Mouse (Mus musculus) hindbrain, embryonic 16.5 days (tissue): ENCODE measurements around the gene Nucks1. TPM values are rescaled to one million over a fixed set of nuclear protein-coding genes. Genes with fewer than 3 reads are reported as not detected.

Source experiments
- ATAC-seq: fragments of 200-750 bp; cut with Nextera tagmentation; 2 replicates; pipeline ENCODE4 v1.8.0; 2017; ENCODE audit warnings: moderate TSS enrichment, moderate library complexity
- H3K27ac ChIP-seq: fragments of 300-500 bp; sonication (generic); 2 replicates; pipeline ENCODE4 v1.5.1; 2014; ENCODE audit warnings: low read depth, mild to moderate bottlenecking, control low read depth, low read length, moderate library complexity
- H3K27me3 ChIP-seq: fragments of 300-500 bp; sonication (generic); replicated peaks from 2 replicates; pipeline ENCODE4 v1.6.1; 2014; ENCODE audit warnings: low read length; ENCODE audit not compliant: control insufficient read depth, insufficient read depth
- H3K36me3 ChIP-seq: fragments of 300-500 bp; sonication (generic); 2 replicates; pipeline ENCODE4 v1.6.1; 2014; ENCODE audit warnings: mild to moderate bottlenecking, low read length, moderate library complexity, mixed read lengths; ENCODE audit not compliant: control insufficient read depth, insufficient read depth
- H3K4me1 ChIP-seq: fragments of 300-500 bp; sonication (generic); 2 replicates; pipeline ENCODE4 v1.6.1; 2014; ENCODE audit warnings: low read depth, low read length; ENCODE audit not compliant: control insufficient read depth, insufficient read depth
- H3K4me2 ChIP-seq: fragments of 300-500 bp; sonication (generic); 2 replicates; pipeline ENCODE4 v1.6.1; 2014; ENCODE audit warnings: mild to moderate bottlenecking, low read length, control low read depth, moderate library complexity
- H3K4me3 ChIP-seq: fragments of 300-500 bp; sonication (generic); 2 replicates; pipeline ENCODE4 v1.5.1; 2014; ENCODE audit warnings: mild to moderate bottlenecking, low read length, control low read depth, moderate library complexity
- H3K9ac ChIP-seq: fragments of 300-500 bp; sonication (generic); 2 replicates; pipeline ENCODE4 v1.6.1; 2014; ENCODE audit warnings: low read depth, mild to moderate bottlenecking, control low read depth, low read length, moderate library complexity
- H3K9me3 ChIP-seq: fragments of 300-500 bp; sonication (generic); 2 replicates; pipeline ENCODE4 v1.6.1; 2014; ENCODE audit warnings: mild to moderate bottlenecking, low read length, moderate library complexity; ENCODE audit not compliant: control insufficient read depth
- WGBS: fragments of 180-500 bp; shearing (Covaris S2); extraction: QIAGEN DNeasy Blood & Tissue Kit; methylation state at CpG from one replicate; pipeline ENCODE4 v1.1.7; 2014; 5-methylcytosine and 5-hydroxymethylcytosine counted together
- polyA plus RNA-seq: library from polyadenylated mRNA; unstranded; fragments of >200 nt; fragmentation: Nextera tagmentation; extraction: Ambion mirVana; gene quantifications from 2 replicates; pipeline ENCODE4 v1.2.1, GENCODE M21; 2015

Gene Nucks1
- polyA plus RNA-seq, 1 experiment from 2014 or later: 45.0 TPM

- 96% methylated on average over 1 of the region's 1 CpGs for WGBS
- no peaks in the 10 kb centered on the region for H3K36me3 ChIP-seq
- no peak overlapping the region for H3K4me2 ChIP-seq
- ATAC-seq: no peak
- H3K9ac ChIP-seq: no peak overlapping the region
- no peaks in the 10 kb centered on the region for H3K27me3 ChIP-seq
- no peak overlapping the region for H3K27ac ChIP-seq
- no peaks in the 10 kb centered on the region for H3K9me3 ChIP-seq
- H3K4me1 ChIP-seq: no peaks in the 10 kb centered on the region
- H3K4me3 ChIP-seq: no peak overlapping the region
Observed at GRCm38 (mm10) chr1:131941501-131941900, 31.2 kb downstream of the Nucks1 start.

- Histone ChIP-seq H3K27me3 (no peaks in the 10 kb centered on the region), H3K9me3 (no peaks in the 10 kb centered on the region), H3K27ac (no peak overlapping the region), H3K4me2 (no peak overlapping the region), H3K36me3 (no peaks in the 10 kb centered on the region), H3K4me1 (no peaks in the 10 kb centered on the region), H3K4me3 (no peak overlapping the region), H3K9ac (no peak overlapping the region)
- WGBS: 61% methylated on average over 16 of the region's 16 CpGs
- no peak for ATAC-seq
Observed at GRCm38 (mm10) chr1:131942621-131943590, 32.6 kb downstream of the Nucks1 start.

GRCm38 (mm10) chr1:131945674-131946440 is 35.5 kb downstream of the Nucks1 start:
- ATAC-seq: no peak
- Histone ChIP-seq H3K9ac (no peak overlapping the region), H3K27me3 (no peaks in the 10 kb centered on the region), H3K36me3 (no peaks in the 10 kb centered on the region), H3K4me3 (no peak overlapping the region), H3K27ac (no peak overlapping the region), H3K4me1 (no peaks in the 10 kb centered on the region), H3K4me2 (no peak overlapping the region), H3K9me3 (no peaks in the 10 kb centered on the region)
- 72% methylated on average over 10 of the region's 10 CpGs for WGBS

GRCm38 (mm10) chr1:131946462-131947215 is 36.3 kb downstream of the Nucks1 start:
- H3K27me3 ChIP-seq: no peaks in the 10 kb centered on the region
- no peaks in the 10 kb centered on the region for H3K9me3 ChIP-seq
- H3K9ac ChIP-seq: no peak overlapping the region
- no peak overlapping the region for H3K4me3 ChIP-seq
- H3K27ac ChIP-seq: no peak overlapping the region
- no peak for ATAC-seq
- no peaks in the 10 kb centered on the region for H3K36me3 ChIP-seq
- no peaks in the 10 kb centered on the region for H3K4me1 ChIP-seq
- 88% methylated on average over 11 of the region's 11 CpGs for WGBS
- no peak overlapping the region for H3K4me2 ChIP-seq

- Histone ChIP-seq H3K9ac (no peak overlapping the region), H3K4me2 (no peak overlapping the region), H3K4me3 (no peak overlapping the region), H3K27ac (no peak overlapping the region), H3K27me3 (no peaks in the 10 kb centered on the region), H3K9me3 (no peaks in the 10 kb centered on the region), H3K36me3 (no peaks in the 10 kb centered on the region), H3K4me1 (no peaks in the 10 kb centered on the region)
- 53% methylated on average over 1 of the region's 1 CpGs for WGBS
- no peak for ATAC-seq
Observed at GRCm38 (mm10) chr1:131947997-131948525, 37.7 kb downstream of the Nucks1 start.

GRCm38 (mm10) chr1:131954242-131954865 is 44.0 kb downstream of the Nucks1 start:
- Histone ChIP-seq H3K4me3 (no peak overlapping the region), H3K27me3 (peaks cover 3% of the 10 kb centered on the region; the same call in 1 of the 2 replicates), H3K4me1 (no peaks in the 10 kb centered on the region), H3K4me2 (no peak overlapping the region), H3K36me3 (no peaks in the 10 kb centered on the region), H3K9ac (no peak overlapping the region), H3K9me3 (no peaks in the 10 kb centered on the region), H3K27ac (no peak overlapping the region)
- 92% methylated on average over 12 of the region's 12 CpGs for WGBS
- ATAC-seq: no peak

GRCm38 (mm10) chr1:131955131-131955757 is 44.9 kb downstream of the Nucks1 start:
- no peak overlapping the region for H3K4me2 ChIP-seq

GRCm38 (mm10) chr1:131957416-131957815 is 47.1 kb downstream of the Nucks1 start:
- ATAC-seq: no peak
- no peak overlapping the region for H3K4me2 ChIP-seq
- 80% methylated on average over 5 of the region's 5 CpGs for WGBS
- H3K36me3 ChIP-seq: no peaks in the 10 kb centered on the region
- no peaks in the 10 kb centered on the region for H3K9me3 ChIP-seq
- H3K4me3 ChIP-seq: no peak overlapping the region
- H3K9ac ChIP-seq: no peak overlapping the region
- H3K27ac ChIP-seq: no peak overlapping the region
- peaks cover 3% of the 10 kb centered on the region; the same call in 1 of the 2 replicates for H3K27me3 ChIP-seq
- H3K4me1 ChIP-seq: peaks cover 3% of the 10 kb centered on the region

More at GRCm38 (mm10) chr1:131955131-131955757, 44.9 kb downstream of the Nucks1 start:
- H3K4me1 ChIP-seq: no peaks in the 10 kb centered on the region
- no peak overlapping the region for H3K9ac ChIP-seq
- no peak overlapping the region for H3K4me3 ChIP-seq
- no peaks in the 10 kb centered on the region for H3K36me3 ChIP-seq
- no peak overlapping the region for H3K27ac ChIP-seq
- no peak for ATAC-seq
- 61% methylated on average over 3 of the region's 3 CpGs for WGBS
- H3K27me3 ChIP-seq: peaks cover 3% of the 10 kb centered on the region; the same call in 1 of the 2 replicates
- no peaks in the 10 kb centered on the region for H3K9me3 ChIP-seq
